Mouse (Mus musculus) C2C12 (cell line): ENCODE data around the gene Mtmr3. TPM values are rescaled to one million over a fixed set of nuclear protein-coding genes. Genes with fewer than 3 reads are reported as not detected.

Experiments
- H3K27me3 ChIP-seq: one replicate; pipeline ENCODE4 v1.6.1; 2011; ENCODE audit not compliant: control insufficient read depth, insufficient read depth, insufficient read length
- H3K36me3 ChIP-seq: one replicate; pipeline ENCODE4 v1.6.1; 2011; ENCODE audit not compliant: control insufficient read depth, insufficient read depth
- H3K4me3 ChIP-seq: one replicate; pipeline ENCODE4 v1.5.1; 2011; ENCODE audit warnings: mild to moderate bottlenecking, control low read depth; ENCODE audit not compliant: poor library complexity, insufficient read depth, severe bottlenecking
- H3K79me2 ChIP-seq: one replicate; pipeline ENCODE4 v1.6.1; 2011; ENCODE audit not compliant: control insufficient read depth, insufficient read depth
- H3K79me3 ChIP-seq: one replicate; pipeline ENCODE4 v1.6.1; 2011; ENCODE audit warnings: low read depth, control low read depth
- H3ac ChIP-seq: one replicate; pipeline ENCODE3; 2011; ENCODE audit warnings: low read depth; ENCODE audit not compliant: control insufficient read depth, insufficient read length
- CEBPB ChIP-seq: IDR thresholded peaks from one replicate; pipeline ENCODE4 v1.6.1; 2011; ENCODE audit warnings: low read depth, mild to moderate bottlenecking, control low read depth, moderate library complexity
- CTCF ChIP-seq: IDR thresholded peaks from one replicate; pipeline ENCODE4 v1.5.1; 2011; ENCODE audit not compliant: control insufficient read depth, insufficient read depth, insufficient read length
- FOSL1 ChIP-seq: IDR thresholded peaks from one replicate; pipeline ENCODE4 v1.8.0; 2011; ENCODE audit warnings: mild to moderate bottlenecking, low read length; ENCODE audit not compliant: poor library complexity, insufficient read depth, severe bottlenecking
- MAX ChIP-seq: IDR thresholded peaks from one replicate; pipeline ENCODE4 v1.6.1; 2011; ENCODE audit warnings: mild to moderate bottlenecking, control low read depth
- MYOD1 ChIP-seq: IDR thresholded peaks from one replicate; pipeline ENCODE4 v1.6.1; 2011; ENCODE audit warnings: low read depth; ENCODE audit not compliant: control insufficient read depth, insufficient read length
- MYOG ChIP-seq: IDR thresholded peaks from one replicate; pipeline ENCODE4 v1.6.1; 2011; ENCODE audit not compliant: control insufficient read depth, insufficient read length; ENCODE audit errors: extremely low read depth
- USF1 ChIP-seq: IDR thresholded peaks from one replicate; pipeline ENCODE4 v1.6.1; 2011; ENCODE audit warnings: low read depth, mild to moderate bottlenecking, control low read depth, moderate library complexity
- polyA plus RNA-seq: library from polyadenylated mRNA; unstranded; fragments of >200 nt; fragmentation: generic; extraction: Trizol; gene quantifications from one replicate; pipeline ENCODE4 v1.2.1, GENCODE M21; 2012; ENCODE audit warnings: missing spikeins

The Mtmr3 gene
- polyA plus RNA-seq, 1 experiment = 13.8 TPM

DNA sequence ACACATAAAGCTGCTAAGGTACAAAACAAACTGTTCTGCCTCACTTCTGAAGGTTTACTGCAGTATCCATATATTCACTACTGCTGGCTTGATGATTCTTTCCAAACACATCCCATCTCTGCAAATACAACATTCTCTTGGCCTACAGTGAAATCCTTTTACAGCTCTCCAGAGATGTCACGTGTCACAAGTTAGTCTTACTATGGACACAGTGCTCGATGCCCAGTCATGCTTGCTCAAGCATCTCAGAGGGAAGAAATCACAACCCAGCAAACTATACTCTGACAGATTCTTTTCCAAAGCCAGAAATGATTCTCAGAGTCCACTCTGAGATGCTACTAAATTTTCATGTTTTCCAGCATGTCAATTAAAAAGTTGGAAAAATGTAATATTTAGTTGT, 95.2 kb downstream of the Mtmr3 start:
- Histone ChIP-seq H3K79me2 (no peaks in the 10 kb centered on the region), H3K36me3 (peaks cover 47% of the 10 kb centered on the region), H3ac (no peak overlapping the region), H3K27me3 (no peaks in the 10 kb centered on the region), H3K79me3 (no peaks in the 10 kb centered on the region), H3K4me3 (no peak overlapping the region)
- TF ChIP-seq MAX (no peak), MYOG (no peak), CTCF (no peak), USF1 (no peak), FOSL1 (no peak), MYOD1 (no peak), CEBPB (no peak)

DNA sequence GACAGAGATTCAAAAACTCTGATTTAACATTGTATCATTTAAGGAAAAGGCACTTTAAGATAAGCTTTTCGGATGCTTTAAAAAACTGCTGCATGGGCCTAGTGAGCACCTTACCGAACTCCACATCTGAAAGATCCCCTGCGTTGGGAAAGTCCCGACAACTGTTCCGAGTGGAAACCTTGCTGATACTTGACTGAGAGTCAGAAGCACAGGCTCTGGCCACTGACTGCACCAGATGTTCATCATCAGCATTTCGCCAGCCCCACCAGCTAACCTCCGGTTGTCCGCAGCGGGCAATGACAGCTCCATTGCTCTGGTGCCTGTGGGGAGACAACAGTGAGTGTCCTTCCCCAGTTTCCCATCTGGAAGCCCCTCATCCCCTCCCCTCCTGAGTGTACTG, 95.9 kb downstream of the Mtmr3 start:
- Histone ChIP-seq H3K79me2 (no peaks in the 10 kb centered on the region), H3K79me3 (no peaks in the 10 kb centered on the region), H3ac (no peak overlapping the region), H3K4me3 (no peak overlapping the region), H3K27me3 (no peaks in the 10 kb centered on the region), H3K36me3 (peaks cover 45% of the 10 kb centered on the region)
- TF ChIP-seq MYOD1 (no peak), USF1 (no peak), FOSL1 (no peak), MYOG (no peak), CEBPB (no peak), MAX (no peak), CTCF (no peak)

DNA sequence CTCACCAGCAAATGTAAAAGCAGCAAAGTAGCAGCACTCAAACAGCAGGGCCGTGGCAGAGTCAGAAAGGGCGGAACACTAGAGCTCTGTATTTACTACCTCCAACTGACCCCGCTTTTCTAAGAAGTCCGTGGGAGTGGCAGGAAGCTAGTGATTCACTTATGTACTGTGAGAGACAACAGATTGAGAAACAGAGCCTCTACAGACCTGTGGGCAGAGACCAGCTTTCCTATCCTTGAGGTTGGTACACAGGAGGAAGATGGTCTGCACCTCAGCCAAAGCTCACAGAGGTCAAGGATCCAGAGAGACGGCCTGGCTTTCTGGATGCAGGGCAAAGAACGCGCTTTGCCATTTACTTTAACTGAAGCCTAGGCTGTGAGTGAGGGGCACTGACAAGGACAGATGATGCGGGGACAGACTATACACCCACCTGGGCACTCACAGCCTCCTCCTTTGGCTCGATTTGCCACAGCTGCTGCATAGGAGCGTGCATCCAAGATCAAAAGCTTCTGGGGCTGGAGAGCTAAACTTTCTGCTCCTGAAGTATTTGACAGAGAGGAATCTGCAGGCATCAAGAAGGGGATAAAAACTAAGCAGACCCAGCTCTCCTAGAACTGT, 97.1 kb downstream of the Mtmr3 start:
- H3K27me3 ChIP-seq = no peaks in the 10 kb centered on the region
- peaks cover 45% of the 10 kb centered on the region for H3K36me3 ChIP-seq
- no peaks in the 10 kb centered on the region for H3K79me2 ChIP-seq
- TF ChIP-seq MYOD1 = no peak
- TF ChIP-seq MAX = no peak
- no peak for TF ChIP-seq MYOG
- no peak for TF ChIP-seq CEBPB
- TF ChIP-seq FOSL1 = no peak
- TF ChIP-seq USF1 = no peak
- TF ChIP-seq CTCF = no peak
- H3ac ChIP-seq = no peak overlapping the region
- no peak overlapping the region for H3K4me3 ChIP-seq
- no peaks in the 10 kb centered on the region for H3K79me3 ChIP-seq

DNA sequence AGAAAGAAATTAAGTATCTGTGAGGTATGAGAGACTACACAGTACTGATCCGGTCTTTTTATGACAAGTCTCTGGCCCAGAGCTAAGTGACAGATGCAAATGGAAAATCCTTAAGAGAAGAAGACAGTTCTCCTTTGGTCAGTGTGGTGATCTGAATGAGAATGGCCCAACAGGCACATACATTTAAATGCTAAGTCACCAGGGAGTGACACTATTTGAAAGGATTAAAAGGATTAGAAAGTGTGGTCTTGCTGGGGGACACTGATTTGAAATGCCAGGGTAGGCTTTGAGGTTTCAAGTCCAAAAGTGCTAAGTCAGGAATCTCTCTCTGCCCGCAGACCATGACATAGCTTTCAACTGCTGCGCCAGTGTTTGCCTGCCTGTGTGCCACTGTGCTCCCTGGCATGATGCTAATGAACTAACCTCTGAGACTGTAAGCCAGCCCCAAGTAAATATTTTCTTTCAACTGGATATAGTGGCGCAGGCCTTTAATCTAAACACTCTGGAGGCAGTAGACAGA, 99.6 kb downstream of the Mtmr3 start:
- no peaks in the 10 kb centered on the region for H3K79me3 ChIP-seq
- no peak for TF ChIP-seq CTCF
- TF ChIP-seq FOSL1 = no peak
- no peak for TF ChIP-seq MAX
- TF ChIP-seq MYOG = no peak
- H3K79me2 ChIP-seq = no peaks in the 10 kb centered on the region
- no peak overlapping the region for H3ac ChIP-seq
- H3K4me3 ChIP-seq = no peak overlapping the region
- no peaks in the 10 kb centered on the region for H3K27me3 ChIP-seq
- H3K36me3 ChIP-seq = peaks cover 55% of the 10 kb centered on the region

DNA sequence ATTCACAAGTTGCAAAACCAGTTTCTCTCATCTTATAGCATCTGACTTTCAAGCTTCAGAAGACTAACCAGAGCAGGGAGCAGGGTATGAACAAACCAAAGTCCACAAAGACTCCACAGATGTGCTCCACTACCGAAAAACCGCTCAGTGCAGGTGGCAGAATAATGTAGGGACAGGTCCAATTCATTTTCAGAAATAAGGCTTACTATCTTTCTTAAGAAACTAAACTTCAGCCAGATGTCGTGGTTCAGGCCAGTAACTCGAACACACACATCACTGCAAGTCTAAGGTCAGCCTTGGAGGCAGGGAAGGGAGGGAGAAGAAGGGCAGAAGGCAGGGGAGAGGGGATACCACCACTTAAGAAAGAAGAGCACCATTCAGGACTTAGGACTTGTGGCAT, 105.5 kb downstream of the Mtmr3 start:
- Histone ChIP-seq H3K27me3 (no peaks in the 10 kb centered on the region), H3ac (no peak overlapping the region), H3K4me3 (no peak overlapping the region), H3K79me3 (no peaks in the 10 kb centered on the region), H3K36me3 (peaks cover 49% of the 10 kb centered on the region), H3K79me2 (no peaks in the 10 kb centered on the region)
- TF ChIP-seq MYOD1 = no peak
- TF ChIP-seq CEBPB = no peak
- no peak for TF ChIP-seq CTCF
- TF ChIP-seq MAX = no peak
- no peak for TF ChIP-seq MYOG
- no peak for TF ChIP-seq FOSL1
- TF ChIP-seq USF1 = no peak

DNA sequence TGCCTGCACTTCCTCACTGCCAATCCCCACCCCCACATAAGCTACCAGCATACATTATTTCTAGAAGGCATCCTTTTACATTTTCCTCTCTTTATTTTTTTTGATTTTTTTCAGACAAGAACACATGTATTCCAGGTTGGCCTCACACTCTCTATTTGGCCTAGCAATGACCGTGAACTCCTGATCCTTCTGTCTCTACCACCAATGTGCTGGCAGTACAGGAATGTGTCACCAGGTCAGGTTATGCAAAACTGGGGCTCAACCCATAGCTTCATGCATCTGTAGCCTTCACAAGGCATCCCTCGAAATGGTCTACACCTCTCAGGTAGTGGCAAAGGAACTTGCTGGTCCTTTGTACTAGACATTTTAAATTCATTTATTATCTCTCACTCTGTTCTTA, 105.9 kb downstream of the Mtmr3 start:
- Histone ChIP-seq H3K79me2 (no peaks in the 10 kb centered on the region), H3K4me3 (no peak overlapping the region), H3K36me3 (peaks cover 49% of the 10 kb centered on the region), H3K27me3 (no peaks in the 10 kb centered on the region), H3K79me3 (no peaks in the 10 kb centered on the region), H3ac (no peak overlapping the region)
- TF ChIP-seq MAX (no peak), CEBPB (no peak), MYOD1 (no peak), CTCF (no peak), USF1 (no peak)
